Comparison of ENCODE assay signal across 19 mouse cellular contexts in the genomic region with DNA sequence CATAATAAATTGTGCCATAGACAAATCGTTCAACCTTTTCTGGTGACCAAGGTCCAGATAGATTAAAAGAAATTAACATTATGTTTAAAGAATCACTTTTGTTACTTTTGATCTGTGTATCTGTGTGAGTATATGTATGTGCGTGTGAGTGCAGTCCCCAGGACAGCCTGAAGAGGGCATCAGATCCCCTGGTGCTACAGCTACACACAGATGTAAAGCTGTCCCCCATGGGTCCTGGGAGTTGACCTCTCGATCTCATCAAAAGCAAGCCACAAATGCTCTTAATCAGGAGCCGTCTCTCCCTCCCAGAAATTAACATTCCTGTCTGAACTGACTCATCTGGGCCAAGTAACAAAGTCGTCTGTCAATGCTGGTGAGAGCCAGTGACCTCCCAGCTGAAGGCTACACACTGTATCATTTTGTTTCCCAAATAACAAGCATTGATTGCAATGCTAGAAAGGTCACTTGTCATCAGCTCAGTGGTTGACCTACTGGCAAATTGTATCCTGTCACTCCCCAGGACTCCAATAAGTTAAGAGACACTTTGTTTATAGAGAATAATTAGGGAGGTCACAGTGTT.
A peak's percentile ranks its signal among the peaks of the same experiment; 100 is the strongest.
DNase-seq lines count a peak whose midpoint lies in the region; ATAC-seq and TF ChIP-seq lines count a peak whose summit lies in the region.
"Had no signal": no experiment of that assay in that cellular context is flagged by ENCODE, and none has a peak within 500 bp of the region (broad histone marks: within the 10 kb centered on the region; RNA-seq: fewer than 3 reads in every experiment).

No protein-coding gene starts in this region.

- H3K9ac ChIP-seq in hindbrain, embryonic 12.5 days = no peak overlapping the region
- no peak overlapping the region for H3K9ac ChIP-seq in lung, embryonic 14.5 days
- no peak overlapping the region for H3K9ac ChIP-seq in forebrain, embryonic 13.5 days
- H3K9ac ChIP-seq: embryonic facial prominence, embryonic 12.5 days; heart, embryonic 12.5 days; midbrain, embryonic 12.5 days had no signal

- 68% methylated on average over 5 of the region's 5 CpGs for WGBS in hindbrain, embryonic 10.5 days
- WGBS in hindbrain, embryonic 12.5 days = 78% methylated on average over 5 of the region's 5 CpGs
- 67% methylated on average over 5 of the region's 5 CpGs for WGBS in lung, embryonic 14.5 days
- 92% methylated on average over 5 of the region's 5 CpGs for WGBS in forebrain, embryonic 13.5 days

- TF ChIP-seq CTCF in lung, embryonic 14.5 days (IDR thresholded peaks at IDR 0.05; ENCODE audit: low read depth) = peak; percentile 22; the same call in 1 of the 2 replicates

- no peak overlapping the region for H3K4me2 ChIP-seq in hindbrain, embryonic 12.5 days (replicated peaks)
- H3K4me2 ChIP-seq in lung, embryonic 14.5 days = no peak overlapping the region
- H3K4me2 ChIP-seq in forebrain, embryonic 13.5 days = no peak overlapping the region
- H3K4me2 ChIP-seq: embryonic facial prominence, embryonic 12.5 days; heart, embryonic 12.5 days; midbrain, embryonic 12.5 days had no signal

- peak; percentile 4 for DNase-seq in hindbrain, embryonic 10.5 days (ENCODE audit: low spot score)
- DNase-seq in lung, embryonic 14.5 days = no peak
- DNase-seq in lung, postnatal 25 days (ENCODE audit: low spot score) = no peak
- peak; percentile 10 for DNase-seq in R1 (ENCODE audit: low read depth, low spot score)
- DNase-seq in mesoderm, embryonic 11.5 days (ENCODE audit: low read depth, low spot score) = peak; percentile 12
- DNase-seq: cerebellum, adult 9-10 months; gastrocnemius, postnatal 25 days; heart, postnatal 4 days; kidney, adult 11 months; kidney, postnatal 14 days; lung, postnatal 14 days; right cerebral cortex, postnatal 25 days; thymus, postnatal 4 days had no signal

- H3K27me3 ChIP-seq in hindbrain, embryonic 10.5 days (ENCODE audit: insufficient read depth, poor library complexity, severe bottlenecking) = no peaks in the 10 kb centered on the region
- H3K27me3 ChIP-seq in hindbrain, embryonic 12.5 days = no peaks in the 10 kb centered on the region
- no peaks in the 10 kb centered on the region for H3K27me3 ChIP-seq in lung, embryonic 14.5 days (ENCODE audit: insufficient read depth, low read length)
- H3K27me3 ChIP-seq in forebrain, embryonic 13.5 days = no peaks in the 10 kb centered on the region
- H3K27me3 ChIP-seq: embryonic facial prominence, embryonic 12.5 days; heart, embryonic 12.5 days; midbrain, embryonic 12.5 days had no signal

- H3K9me3 ChIP-seq in hindbrain, embryonic 10.5 days = peaks cover 5% of the 10 kb centered on the region; the same call in 1 of the 2 replicates
- H3K9me3 ChIP-seq in hindbrain, embryonic 12.5 days (replicated peaks) = no peaks in the 10 kb centered on the region
- no peaks in the 10 kb centered on the region for H3K9me3 ChIP-seq in lung, embryonic 14.5 days (ENCODE audit: low read depth, low read length)
- 0 out of 2 replicates have a peak, but pooled peaks cover 2% of the 10 kb centered on the region for H3K9me3 ChIP-seq in forebrain, embryonic 13.5 days (replicated peaks)
- H3K9me3 ChIP-seq: embryonic facial prominence, embryonic 12.5 days had no signal

- H3K4me3 ChIP-seq in hindbrain, embryonic 10.5 days = no peak overlapping the region
- H3K4me3 ChIP-seq in hindbrain, embryonic 12.5 days = no peak overlapping the region
- no peak overlapping the region for H3K4me3 ChIP-seq in lung, embryonic 14.5 days (ENCODE audit: low read depth, low read length)
- no peak overlapping the region for H3K4me3 ChIP-seq in forebrain, embryonic 13.5 days
- H3K4me3 ChIP-seq: embryonic facial prominence, embryonic 12.5 days; heart, embryonic 12.5 days; midbrain, embryonic 12.5 days had no signal

- no peaks in the 10 kb centered on the region for H3K4me1 ChIP-seq in hindbrain, embryonic 10.5 days (replicated peaks)
- no peaks in the 10 kb centered on the region for H3K4me1 ChIP-seq in hindbrain, embryonic 12.5 days
- no peaks in the 10 kb centered on the region for H3K4me1 ChIP-seq in lung, embryonic 14.5 days (ENCODE audit: insufficient read depth)
- H3K4me1 ChIP-seq in forebrain, embryonic 13.5 days = no peaks in the 10 kb centered on the region
- H3K4me1 ChIP-seq: embryonic facial prominence, embryonic 12.5 days; midbrain, embryonic 12.5 days had no signal

- no peaks in the 10 kb centered on the region for H3K36me3 ChIP-seq in hindbrain, embryonic 10.5 days
- no peaks in the 10 kb centered on the region for H3K36me3 ChIP-seq in hindbrain, embryonic 12.5 days
- H3K36me3 ChIP-seq in lung, embryonic 14.5 days (ENCODE audit: insufficient read depth) = no peaks in the 10 kb centered on the region
- no peaks in the 10 kb centered on the region for H3K36me3 ChIP-seq in forebrain, embryonic 13.5 days (ENCODE audit: poor library complexity, severe bottlenecking)
- H3K36me3 ChIP-seq: embryonic facial prominence, embryonic 12.5 days; midbrain, embryonic 12.5 days had no signal

- ATAC-seq in hindbrain, embryonic 12.5 days (ENCODE audit: low FRiP score) = no peak
- ATAC-seq in lung, embryonic 14.5 days (ENCODE audit: insufficient read depth) = no peak
- ATAC-seq in forebrain, embryonic 13.5 days = no peak
- ATAC-seq: activated CD4-positive, CD25-positive, alpha-beta regulatory T cell, adult 4 months had no signal

- H3K27ac ChIP-seq in hindbrain, embryonic 10.5 days = no peak overlapping the region
- H3K27ac ChIP-seq in hindbrain, embryonic 12.5 days = no peak overlapping the region
- no peak overlapping the region for H3K27ac ChIP-seq in lung, embryonic 14.5 days (ENCODE audit: low read depth)
- H3K27ac ChIP-seq in forebrain, embryonic 13.5 days = no peak overlapping the region
- H3K27ac ChIP-seq: embryonic facial prominence, embryonic 12.5 days; midbrain, embryonic 12.5 days had no signal

Comparison
In these comparisons a context has a peak if more than half of its experiments do, and no peak if none do; other contexts are left out.
1. DNase-seq: peak in hindbrain, embryonic 10.5 days (single experiment), R1 (single experiment) and mesoderm, embryonic 11.5 days (single experiment); none in lung, embryonic 14.5 days (single experiment) and lung, postnatal 25 days (single experiment).